Mouse (Mus musculus): ENCODE measurements around the gene Ppp1r9a. TPM values are rescaled to one million over a fixed set of nuclear protein-coding genes. Genes with fewer than 3 reads are reported as not detected.

Gene Ppp1r9a
- total and polyA plus RNA-seq, 3 experiments: 0.03 TPM; not detected in 2

GRCm38 (mm10) chr6:4987084-4987483, 84.4 kb downstream of the Ppp1r9a start:
- H3K79me2 ChIP-seq (ENCODE audit: control insufficient read depth, insufficient read depth, low read length, poor library complexity): no peaks in the 10 kb centered on the region
- H3K27me3 ChIP-seq (ENCODE audit: control insufficient read depth in 1 of 2, insufficient read depth in 2 of 2, low read length in 2 of 2): no peaks in the 10 kb centered on the region; a peak in 2 of 4 replicates
- H3K36me3 ChIP-seq (ENCODE audit: control insufficient read depth in 1 of 2, insufficient read depth in 2 of 2, low read length in 2 of 2): no peaks in the 10 kb centered on the region
- no peak for DNase-seq (ENCODE audit: low read depth, low spot score)
- no peak overlapping the region for H3K9ac ChIP-seq (ENCODE audit: control insufficient read depth, low read depth, low read length, poor library complexity, severe bottlenecking)
- no peak overlapping the region for H3K27ac ChIP-seq (ENCODE audit: control insufficient read depth, low read depth, low read length)
- no peak overlapping the region for H3K4me3 ChIP-seq (ENCODE audit: control insufficient read depth in 1 of 2, insufficient read depth in 1 of 2, low read depth in 2 of 2, low read length in 2 of 2)
- H3K4me1 ChIP-seq (ENCODE audit: control insufficient read depth in 1 of 2, insufficient read depth in 2 of 2, low read length in 2 of 2): no peaks in the 10 kb centered on the region
- no peaks in the 10 kb centered on the region for H3K9me3 ChIP-seq (replicated peaks; ENCODE audit: insufficient read depth, low read length)
- TF ChIP-seq KAT2A (conservative IDR thresholded peaks at IDR 0.05; ENCODE audit: low read depth, low read length) (no peak), MYC (IDR thresholded peaks at IDR 0.05; ENCODE audit: low read depth, low read length) (no peak), POLR2A (IDR thresholded peaks at IDR 0.05; ENCODE audit: control insufficient read depth in 1 of 2, insufficient read depth in 1 of 2, low read depth in 1 of 2, low read length in 2 of 2, poor library complexity in 1 of 2) (no peak), CHD1 (IDR thresholded peaks at IDR 0.05; ENCODE audit: low read depth, low read length) (no peak), ZKSCAN1 (IDR thresholded peaks at IDR 0.05; ENCODE audit: low read depth, low read length) (no peak)

DNA sequence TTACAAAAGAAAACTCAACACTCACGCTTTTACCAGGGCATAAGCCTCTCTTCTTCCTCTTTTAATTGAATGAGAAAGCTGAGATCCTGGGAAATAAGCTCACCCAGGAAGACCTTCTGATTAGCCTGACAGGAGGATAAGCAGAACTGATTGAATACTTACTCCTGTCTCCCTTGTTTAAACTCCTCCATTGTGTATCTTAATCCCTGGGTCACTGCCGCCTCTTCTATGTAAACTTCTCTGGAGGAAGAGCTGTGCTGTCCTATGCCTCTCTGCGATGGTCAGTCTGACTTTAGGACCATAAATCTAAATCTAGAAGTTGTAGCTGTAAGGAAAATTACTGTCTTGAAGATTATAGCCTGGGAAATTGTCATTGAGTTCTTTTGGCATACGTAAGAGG, 86.0 kb downstream of the Ppp1r9a start:
- Histone ChIP-seq H3K4me3 (ENCODE audit: control insufficient read depth in 1 of 2, insufficient read depth in 1 of 2, low read depth in 2 of 2, low read length in 2 of 2) (no peak overlapping the region), H3K4me1 (ENCODE audit: control insufficient read depth in 1 of 2, insufficient read depth in 2 of 2, low read length in 2 of 2) (no peaks in the 10 kb centered on the region), H3K79me2 (ENCODE audit: control insufficient read depth, insufficient read depth, low read length, poor library complexity) (no peaks in the 10 kb centered on the region), H3K9me3 (replicated peaks; ENCODE audit: insufficient read depth, low read length) (no peaks in the 10 kb centered on the region), H3K27me3 (ENCODE audit: control insufficient read depth in 1 of 2, insufficient read depth in 2 of 2, low read length in 2 of 2) (no peaks in the 10 kb centered on the region; a peak in 2 of 4 replicates), H3K9ac (ENCODE audit: control insufficient read depth, low read depth, low read length, poor library complexity, severe bottlenecking) (no peak overlapping the region), H3K27ac (ENCODE audit: control insufficient read depth, low read depth, low read length) (no peak overlapping the region), H3K36me3 (ENCODE audit: control insufficient read depth in 1 of 2, insufficient read depth in 2 of 2, low read length in 2 of 2) (no peaks in the 10 kb centered on the region)
- TF ChIP-seq BHLHE40 (IDR thresholded peaks at IDR 0.05; ENCODE audit: borderline replicate concordance, low read depth, low read length) (no peak), KAT2A (conservative IDR thresholded peaks at IDR 0.05; ENCODE audit: low read depth, low read length) (no peak), SMC3 (IDR thresholded peaks at IDR 0.05; ENCODE audit: low read depth, low read length) (no peak), RCOR1 (IDR thresholded peaks at IDR 0.05; ENCODE audit: low read depth, low read length) (no peak), TAL1 (IDR thresholded peaks at IDR 0.05; ENCODE audit: low read length) (no peak), MYC (IDR thresholded peaks at IDR 0.05; ENCODE audit: low read depth, low read length) (no peak), E2F4 (IDR thresholded peaks at IDR 0.05; ENCODE audit: borderline replicate concordance, low read depth, low read length) (no peak), HCFC1 (IDR thresholded peaks at IDR 0.05; ENCODE audit: low read depth, low read length) (no peak), TCF12 (IDR thresholded peaks at IDR 0.05; ENCODE audit: low read depth, low read length) (no peak), NRF1 (IDR thresholded peaks at IDR 0.05; ENCODE audit: insufficient read depth, low read depth, low read length, poor library complexity, severe bottlenecking) (no peak), GATA1 (IDR thresholded peaks at IDR 0.05; ENCODE audit: low read depth, low read length) (no peak), RAD21 (IDR thresholded peaks at IDR 0.05; ENCODE audit: low read depth, low read length) (no peak), POLR2A (IDR thresholded peaks at IDR 0.05; ENCODE audit: control insufficient read depth in 1 of 2, insufficient read depth in 1 of 2, low read depth in 1 of 2, low read length in 2 of 2, poor library complexity in 1 of 2) (no peak), EP300 (IDR thresholded peaks at IDR 0.05; ENCODE audit: low read depth in 1 of 2, low read length in 2 of 2) (no peak), USF1 (IDR thresholded peaks at IDR 0.05; ENCODE audit: low read depth, low read length) (no peak), MYB (IDR thresholded peaks at IDR 0.05; ENCODE audit: low read depth, low read length) (no peak), MAX (IDR thresholded peaks at IDR 0.05; ENCODE audit: low read length) (no peak), MAZ (IDR thresholded peaks at IDR 0.05; ENCODE audit: low read depth, low read length) (no peak), USF2 (IDR thresholded peaks at IDR 0.05; ENCODE audit: borderline replicate concordance in 1 of 2, insufficient read depth in 1 of 2, low read depth in 1 of 2, low read length in 2 of 2) (no peak)
- no peak for DNase-seq (ENCODE audit: low read depth, low spot score)
